Mouse (Mus musculus): ENCODE data around the gene Myo16. TPM values are rescaled to one million over a fixed set of nuclear protein-coding genes. Genes with fewer than 3 reads are reported as not detected.

Gene Myo16
- polyA plus RNA-seq, 2 experiments from 2014 or later: not detected

DNA sequence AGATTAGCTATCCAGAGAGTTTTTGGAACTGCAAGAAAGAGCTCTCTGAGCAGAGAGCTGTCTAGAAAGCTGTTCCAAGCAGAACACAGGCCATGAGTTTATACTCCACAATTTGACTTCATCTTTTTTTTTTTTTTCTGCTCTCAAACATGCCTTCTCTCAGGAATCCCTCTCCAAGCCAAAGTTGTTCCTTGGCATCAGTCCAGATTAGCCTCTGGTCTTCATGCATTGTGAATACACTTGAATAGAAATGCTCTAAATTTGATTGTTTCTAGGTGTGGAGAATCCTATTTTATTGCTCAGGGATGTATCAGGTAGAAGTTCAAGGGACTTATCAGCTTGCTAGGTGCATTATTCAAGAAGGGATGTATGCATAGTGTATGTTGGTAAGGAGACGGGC lies 151.0 kb downstream of the Myo16 start:
- ATAC-seq: no peak

DNA sequence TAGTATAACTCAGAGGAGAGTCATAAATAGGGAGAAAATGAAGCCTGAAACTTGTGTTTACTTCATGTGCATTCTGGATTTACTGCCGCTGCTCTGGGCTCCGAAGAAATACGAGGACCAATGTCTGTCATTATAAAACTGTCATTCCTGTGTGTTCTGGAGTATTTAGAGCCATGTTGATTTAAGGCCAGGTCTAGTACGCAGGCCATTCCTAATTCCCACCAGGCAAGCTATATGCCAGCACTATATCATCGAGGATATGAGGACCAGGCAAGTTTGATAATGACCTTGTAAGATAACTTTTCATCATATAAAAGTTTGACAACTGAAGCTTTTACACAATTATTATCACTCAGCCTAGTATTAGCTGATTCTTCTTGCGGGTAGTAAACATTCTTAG lies 153.6 kb downstream of the Myo16 start:
- ATAC-seq: no peak

DNA sequence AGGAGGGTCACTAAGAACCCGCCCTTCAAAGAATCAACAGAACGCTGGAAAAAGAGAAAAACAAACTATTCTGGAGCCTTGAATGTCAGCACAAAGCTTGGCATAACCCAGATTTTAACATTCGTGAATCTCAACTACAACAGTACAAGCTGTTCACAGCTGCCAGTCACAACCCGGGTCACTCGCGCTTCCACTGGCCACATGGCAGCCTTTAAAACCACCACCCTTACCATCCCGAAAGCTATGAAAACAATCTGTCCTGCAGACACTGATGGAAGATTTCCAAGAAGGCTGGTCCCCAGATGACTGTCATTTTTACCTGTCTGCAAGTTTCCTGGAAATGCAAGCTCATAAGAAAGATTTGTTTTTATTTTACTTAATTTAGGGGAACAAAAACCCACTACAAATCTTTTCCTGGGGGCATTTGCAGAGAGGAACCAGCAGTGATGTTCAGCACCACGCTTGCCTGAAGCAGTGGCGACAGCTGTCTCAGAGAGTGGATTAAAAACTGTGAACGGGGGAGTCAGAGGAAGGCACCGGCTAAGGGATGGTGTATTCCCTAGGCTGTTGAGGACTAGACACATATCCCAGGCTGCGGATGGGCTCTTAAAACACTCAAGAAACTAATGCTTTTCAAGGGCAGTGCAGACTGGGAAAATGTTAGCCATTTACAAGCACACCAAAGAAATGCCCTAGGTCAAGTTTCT lies 154.2 kb downstream of the Myo16 start:
- no peak for ATAC-seq

DNA sequence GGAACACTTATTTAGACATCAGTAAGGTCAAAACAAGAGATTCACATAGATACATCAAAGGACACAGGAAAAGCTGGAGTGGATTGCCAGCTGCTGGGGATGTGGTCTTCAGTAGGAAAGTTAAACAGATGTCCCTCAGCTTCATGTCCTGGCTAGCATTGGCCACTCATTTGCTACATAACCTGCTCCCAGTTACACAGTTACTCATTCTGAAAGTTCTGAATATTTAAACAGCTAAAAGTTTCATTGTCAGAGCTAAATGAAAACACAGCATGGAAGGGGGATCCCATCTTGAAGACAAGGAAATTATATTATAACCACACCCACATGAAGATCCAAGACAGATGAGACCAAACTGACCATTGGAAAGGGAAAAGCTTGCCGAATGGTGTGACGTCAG lies 156.8 kb downstream of the Myo16 start:
- no peak for ATAC-seq

DNA sequence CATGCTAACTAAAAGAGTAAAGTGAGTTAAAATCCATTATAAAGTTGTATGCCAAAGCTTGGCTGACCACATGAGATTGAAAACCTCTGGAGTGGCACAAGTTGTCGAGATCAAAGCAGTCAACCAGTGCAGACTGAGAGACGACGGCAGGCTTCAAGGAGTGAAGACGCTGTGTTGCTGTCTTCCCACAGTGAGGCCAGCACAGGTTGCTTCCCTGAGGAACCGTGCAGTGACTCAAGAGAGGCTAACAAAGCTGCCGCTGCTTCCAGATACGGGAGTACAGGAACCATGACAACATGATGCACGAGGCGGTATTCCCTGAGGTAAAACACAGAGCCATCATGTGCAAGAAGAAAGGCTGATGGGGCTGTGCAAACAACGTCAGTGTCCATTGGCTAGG lies 158.6 kb downstream of the Myo16 start:
- no peak for ATAC-seq

DNA sequence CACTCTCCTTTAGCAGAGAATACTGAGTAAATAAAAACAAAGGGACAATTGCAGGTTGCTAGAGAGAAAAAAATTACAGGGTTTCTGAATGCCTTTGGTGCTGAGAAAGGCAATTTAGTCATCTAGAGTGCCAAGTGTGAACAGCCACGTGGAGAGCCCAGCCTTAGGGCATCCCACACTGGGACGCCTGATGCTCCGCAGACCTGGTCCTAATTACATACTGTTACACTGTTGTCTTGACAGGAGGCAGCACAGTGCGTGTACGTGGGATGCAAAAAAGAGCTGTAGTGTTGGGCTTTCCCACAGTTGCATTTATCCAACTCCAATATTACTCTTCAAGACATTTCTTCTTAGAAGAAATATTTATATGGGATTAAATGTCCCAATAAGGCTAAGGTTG lies 162.5 kb downstream of the Myo16 start:
- no peak for ATAC-seq

DNA sequence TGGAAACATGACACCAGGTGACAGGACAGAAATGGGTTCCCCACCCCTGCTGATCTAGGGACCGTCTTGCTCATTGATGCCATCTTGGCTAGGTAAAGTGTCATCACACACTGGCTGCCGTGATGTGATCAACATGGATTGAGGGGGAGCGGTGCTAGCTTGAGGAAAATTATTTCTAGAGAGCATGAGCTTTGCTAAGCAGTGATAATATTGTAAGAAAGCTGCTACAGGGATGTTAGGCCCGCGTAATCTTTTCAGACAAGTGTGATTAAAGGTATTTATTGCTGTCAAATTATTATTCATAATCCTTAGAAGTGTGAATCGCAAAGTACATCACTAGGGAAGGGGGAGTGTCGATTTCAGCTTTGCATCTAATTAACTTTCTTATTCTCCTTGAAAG lies 164.4 kb downstream of the Myo16 start:
- no peak for ATAC-seq

DNA sequence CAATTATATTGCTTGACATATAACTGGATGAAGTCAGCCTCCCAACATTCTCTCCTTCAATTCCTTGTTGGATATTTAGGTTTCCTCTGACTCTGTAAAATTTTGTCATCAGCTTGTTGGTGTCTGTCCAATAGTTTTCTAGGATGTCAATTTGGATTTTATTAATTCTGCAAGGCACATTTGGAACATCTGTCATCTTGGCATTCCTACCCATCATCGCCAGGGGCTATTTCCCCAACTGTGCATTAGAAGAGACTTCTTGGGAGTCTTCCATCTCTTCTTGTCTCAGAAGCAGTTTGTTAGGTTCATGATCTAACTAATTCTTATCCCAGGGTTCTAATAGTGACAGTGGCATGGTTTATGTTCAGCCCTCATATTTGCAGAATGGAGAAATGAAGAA lies 196.7 kb downstream of the Myo16 start:
- no peak for ATAC-seq

DNA sequence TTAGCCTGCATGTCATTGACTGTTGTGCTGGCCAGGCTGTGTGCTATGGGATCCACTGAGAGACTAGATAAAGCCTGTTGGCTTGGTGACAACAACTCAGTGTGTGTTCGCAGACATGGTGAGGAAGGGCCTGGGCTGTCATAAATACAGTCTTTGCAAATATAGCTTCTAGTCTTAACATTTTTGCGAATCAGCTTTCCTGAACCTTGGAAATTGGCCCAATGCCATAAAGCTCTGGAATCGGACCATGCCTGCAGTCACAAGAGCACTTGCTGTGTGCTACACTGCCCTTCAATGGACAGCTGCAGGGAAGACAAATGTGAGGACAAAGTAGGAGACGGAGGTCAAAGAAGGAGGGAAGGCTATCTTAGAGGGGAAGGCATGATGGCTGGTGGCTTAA lies 205.0 kb downstream of the Myo16 start:
- ATAC-seq: no peak

DNA sequence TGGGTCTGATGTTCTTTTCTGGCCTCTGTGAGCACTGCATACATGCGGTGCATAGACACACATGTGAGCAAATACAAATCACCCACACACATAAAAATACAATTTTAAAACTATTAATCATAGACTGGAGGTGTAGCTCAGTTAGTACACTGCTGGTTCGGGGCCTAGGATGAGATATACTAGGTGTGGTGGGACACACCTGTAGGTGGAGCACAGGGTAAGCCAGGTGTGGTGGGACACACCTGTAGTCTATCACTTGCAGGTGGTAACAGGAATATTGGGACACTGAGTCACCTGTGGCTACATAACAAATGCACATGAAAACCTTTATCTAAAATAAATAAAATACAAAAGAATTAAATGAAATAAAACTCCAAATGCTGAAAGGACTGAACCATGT lies 209.2 kb downstream of the Myo16 start:
- ATAC-seq: no peak

DNA sequence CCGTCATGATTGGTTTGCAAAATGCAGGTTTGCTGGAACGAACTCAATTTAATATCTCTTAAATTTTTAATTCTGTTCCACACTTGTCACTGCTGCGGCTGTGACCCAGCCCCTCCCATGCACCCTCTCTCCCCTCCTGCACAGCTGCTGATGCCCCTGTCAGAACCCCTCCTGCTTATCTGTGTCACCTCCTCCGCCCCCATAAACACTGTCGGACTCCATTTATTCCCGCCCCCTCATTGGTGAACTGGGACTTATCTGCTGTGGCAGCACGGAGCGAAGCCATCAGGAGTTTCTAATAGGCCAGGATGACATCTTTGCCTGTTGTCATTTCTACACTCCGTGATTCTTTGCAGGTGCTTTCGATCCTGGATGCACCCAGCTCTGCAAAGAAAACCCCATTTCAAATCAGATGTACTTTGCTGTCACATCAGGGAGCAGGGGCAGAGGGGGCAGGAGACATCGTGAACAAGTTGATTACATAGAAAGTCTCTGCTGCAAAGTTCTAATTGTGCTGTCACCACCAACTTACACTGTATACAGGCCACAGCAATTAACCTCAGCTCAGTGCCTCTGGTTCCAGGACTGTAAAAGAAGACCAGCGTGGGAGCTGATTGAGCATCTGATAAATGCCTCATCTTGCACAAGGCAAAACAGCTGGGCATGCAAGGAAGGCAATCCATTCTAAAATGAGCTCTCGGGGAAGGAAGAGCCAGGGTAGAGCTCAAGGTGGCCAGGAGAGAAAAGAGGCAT lies 210.1 kb downstream of the Myo16 start:
- ATAC-seq: no peak

DNA sequence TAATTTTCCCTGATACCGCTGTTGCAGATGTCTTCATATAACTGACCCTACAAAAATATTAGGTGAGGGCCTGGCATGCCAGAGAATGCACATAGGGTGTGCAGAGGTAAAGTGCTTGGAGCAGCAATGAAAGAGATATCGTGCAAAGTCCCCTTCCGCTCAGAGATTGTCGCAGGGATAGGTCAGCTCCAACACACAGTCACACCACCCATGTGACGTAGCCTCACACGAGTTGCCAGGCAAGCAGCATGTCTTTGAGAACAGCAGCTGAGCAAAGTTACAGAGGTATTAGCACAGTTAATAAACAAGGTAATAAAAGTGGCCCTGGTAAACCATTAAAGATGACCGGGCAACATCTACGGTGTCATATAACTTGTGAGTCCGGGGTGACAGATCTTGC lies 212.4 kb downstream of the Myo16 start:
- no peak for ATAC-seq

DNA sequence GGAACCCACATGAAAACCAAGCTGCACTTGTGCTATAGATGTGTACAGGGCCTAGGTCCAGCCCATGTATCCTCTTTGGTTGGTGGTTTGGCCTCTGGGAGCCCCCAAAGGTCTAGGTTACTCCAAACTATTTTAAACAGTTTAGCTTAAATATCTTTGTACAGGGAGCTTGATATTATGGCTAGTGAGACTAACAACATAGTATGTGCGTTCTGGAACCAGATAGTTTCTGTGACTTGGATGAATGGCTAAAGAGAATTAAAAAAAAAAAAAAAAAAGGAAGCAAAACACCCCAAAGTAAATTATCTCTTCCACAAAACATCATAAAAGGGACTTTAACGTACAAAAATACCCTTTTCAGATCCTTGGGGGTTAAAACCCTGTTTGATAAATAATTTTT lies 218.9 kb downstream of the Myo16 start:
- no peak for ATAC-seq

DNA sequence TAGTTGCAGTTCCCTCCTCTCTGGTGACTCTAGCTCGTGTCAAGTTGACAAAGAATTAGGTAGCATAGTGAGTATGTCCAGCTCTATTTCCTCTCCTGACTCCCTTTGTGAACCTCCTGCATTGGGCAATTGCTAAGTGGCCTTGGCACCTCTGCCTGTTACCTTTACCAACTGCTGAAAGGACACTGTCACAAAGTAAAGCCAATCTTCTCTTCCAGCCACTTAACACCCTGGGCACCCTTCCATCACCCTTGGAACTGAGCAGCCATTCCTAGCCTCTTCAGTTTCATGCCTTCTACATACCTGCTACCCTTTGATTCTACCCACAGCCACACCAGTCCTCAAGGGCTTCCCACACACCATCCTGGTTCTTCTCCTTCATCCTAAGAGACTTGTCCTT lies 233.4 kb downstream of the Myo16 start:
- no peak for ATAC-seq

DNA sequence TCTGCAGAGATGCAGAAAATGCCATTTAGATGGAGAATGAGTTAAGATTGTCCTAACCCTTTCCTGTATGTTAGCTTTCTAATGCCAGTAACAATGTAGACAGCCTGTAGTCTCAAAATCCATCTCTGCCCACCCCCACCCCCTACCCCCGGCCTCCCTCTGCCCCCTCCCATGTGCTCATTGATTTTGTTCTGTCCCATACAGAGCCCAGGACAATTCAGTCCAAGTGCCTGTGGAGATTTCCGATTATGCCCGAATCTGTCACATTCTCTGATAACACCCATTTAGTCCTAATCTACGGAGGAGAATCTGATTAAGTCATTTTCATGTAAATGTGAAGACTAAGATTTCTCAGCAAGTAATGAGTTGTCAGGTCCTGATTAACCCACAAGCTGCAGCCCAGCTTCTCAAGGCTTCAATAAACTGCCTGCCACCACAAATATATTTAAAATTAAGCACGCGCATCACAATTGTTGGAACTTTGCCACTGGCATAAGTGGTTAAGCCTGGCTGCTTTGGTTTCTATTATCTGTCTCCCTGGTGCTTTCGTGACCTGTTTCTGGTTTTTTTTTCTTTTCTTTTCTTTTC lies 237.5 kb downstream of the Myo16 start:
- no peak for ATAC-seq

DNA sequence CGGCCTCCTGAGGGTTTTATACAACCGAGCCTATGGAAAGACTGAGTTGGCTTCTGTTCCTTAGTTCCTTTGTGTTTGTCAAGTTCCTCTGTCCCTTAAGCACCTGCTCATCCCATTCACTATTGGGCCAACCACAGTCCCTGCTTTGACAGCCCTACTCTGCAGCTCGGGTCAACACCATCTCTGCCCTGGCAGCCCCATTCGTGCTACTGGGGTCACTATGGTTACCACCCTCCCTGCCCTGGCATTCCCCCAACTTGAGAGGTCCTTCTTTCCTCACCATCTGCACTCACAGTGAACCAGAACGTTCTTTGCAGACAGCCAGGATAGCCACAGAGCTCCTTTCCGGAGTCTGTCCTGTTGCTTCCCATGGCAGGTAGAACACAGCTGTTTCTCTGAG lies 238.2 kb downstream of the Myo16 start:
- ATAC-seq: no peak

DNA sequence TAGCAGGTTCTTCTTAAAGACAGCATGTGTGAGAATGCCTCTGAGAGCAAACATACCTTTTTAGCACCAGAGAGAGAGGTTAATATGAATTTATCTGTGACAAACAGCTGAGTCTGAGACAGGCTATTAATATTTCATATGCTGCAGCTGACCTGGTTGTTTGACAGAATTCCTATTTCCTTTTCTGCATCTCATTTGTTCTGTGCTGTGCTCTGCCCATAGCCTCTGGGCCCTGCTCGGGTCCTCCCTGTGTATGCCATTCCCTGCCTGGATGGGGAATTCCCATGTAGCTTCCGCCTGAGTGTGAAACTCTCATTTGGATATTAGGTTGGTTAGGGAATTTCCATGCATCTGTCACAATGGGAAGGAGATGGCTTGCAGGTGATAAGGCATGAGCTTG lies 240.8 kb downstream of the Myo16 start:
- ATAC-seq: no peak

DNA sequence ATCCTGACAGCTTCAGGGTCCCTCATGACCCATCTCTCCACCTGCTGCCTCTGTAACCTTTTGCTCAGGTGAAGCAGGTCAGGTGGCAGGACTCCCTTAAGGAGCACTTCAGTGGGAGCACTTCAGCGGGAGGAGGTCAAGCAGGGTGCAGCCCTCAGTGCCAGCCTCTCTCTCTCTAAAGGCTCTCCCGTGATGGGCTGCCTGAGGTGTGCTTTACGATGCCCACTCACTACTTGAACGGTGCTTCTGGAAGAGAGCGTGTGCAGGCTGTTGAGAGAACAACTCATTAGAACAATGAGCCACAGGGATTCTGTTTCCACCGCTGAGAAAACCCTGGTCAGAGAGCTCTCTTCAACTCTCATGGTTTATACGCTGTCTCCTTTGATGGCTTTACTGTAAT lies 241.4 kb downstream of the Myo16 start:
- no peak for ATAC-seq

DNA sequence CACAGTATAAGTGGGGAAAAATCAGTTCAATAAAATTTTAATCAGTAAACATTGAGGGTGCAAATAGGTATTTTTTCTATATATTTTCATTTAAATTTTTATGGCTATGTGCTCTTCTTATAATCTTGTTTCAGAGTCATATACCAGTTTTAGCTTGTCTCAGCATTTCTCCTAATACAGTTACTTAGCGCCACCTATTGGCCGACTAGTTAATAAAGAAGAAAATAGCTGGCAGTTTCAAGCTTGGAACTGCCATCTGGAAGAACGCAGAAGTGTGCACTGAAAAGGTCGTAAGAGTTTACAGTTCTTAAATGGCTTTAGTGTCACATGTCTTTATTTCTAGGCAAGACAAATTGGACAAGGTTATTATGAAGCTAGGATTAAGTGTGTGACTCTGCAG lies 248.9 kb downstream of the Myo16 start:
- no peak for ATAC-seq

DNA sequence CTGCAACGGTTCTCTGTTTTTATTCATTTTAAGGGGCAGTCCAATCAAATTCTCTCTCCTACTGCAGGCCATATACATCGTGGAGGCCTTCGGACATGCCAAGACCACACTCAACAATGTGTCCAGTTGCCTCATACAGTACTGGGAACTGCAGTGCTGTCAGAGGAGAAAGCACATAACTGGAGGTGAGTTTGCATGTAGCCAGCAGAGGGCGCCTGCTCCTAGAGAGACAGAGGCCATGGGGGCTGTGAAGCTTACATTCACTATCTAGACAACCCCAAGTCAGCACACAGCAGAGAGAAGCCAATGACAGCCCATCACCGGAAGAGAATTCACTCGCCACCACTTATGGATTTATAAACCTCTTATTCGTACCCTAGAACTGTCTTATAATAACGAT lies 251.8 kb downstream of the Myo16 start:
- no peak for ATAC-seq

DNA sequence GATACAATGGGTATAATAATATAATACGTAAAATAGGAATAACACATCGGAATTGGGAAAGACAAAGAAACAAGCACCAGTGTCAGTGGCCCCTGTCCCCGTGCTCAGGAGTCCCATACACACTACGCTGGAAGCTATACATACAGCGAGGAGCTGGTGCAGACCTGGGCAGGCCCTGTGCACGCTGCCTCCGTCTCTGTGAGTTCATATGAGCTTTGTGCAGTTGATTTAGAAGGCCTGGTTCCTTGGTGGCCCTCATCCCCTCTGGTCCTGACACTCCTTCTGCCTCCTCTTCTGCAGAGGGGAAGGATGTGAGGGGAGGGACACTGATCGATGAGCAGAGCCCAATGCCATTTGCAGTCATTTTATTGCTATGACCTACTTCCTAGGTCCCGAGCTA lies 255.3 kb downstream of the Myo16 start:
- ATAC-seq: no peak

DNA sequence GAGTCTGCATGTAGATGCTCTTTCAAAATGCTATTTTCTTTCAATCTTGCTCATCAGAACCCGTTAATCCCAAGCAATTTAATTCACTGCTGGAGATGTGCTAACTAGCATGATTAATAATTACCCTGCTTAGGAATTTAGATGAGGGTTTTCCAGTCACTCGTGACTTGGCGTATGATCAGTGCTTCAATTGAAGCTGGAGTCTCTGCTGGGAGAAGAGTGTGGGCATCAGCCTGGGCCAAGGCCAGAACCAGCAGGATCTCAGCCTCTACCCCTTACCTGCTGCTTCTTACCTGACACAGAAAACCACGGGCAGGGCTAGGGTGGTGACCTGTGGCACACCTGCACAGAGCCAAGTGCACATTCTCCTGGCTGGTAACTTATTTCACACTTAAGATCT lies 257.8 kb downstream of the Myo16 start:
- ATAC-seq: no peak

DNA sequence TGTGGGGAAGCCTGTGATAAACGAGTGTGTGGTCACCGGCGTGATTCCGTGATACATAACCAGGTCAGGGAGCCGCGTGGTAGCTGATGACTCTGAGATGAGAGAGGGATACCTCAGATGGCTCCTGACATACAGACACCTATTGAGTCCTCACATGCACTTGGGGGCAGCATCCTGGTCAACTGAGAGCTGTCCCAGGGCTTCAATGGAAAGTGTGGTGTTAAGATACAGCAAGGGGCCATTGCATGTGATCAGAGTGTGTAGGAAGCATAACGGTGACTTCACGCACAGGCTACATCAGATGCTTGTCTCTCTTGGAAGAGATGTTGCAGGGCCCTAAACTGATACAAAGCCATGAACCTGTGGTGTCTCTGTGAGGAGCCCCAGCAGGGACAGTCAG lies 260.2 kb downstream of the Myo16 start:
- no peak for ATAC-seq

DNA sequence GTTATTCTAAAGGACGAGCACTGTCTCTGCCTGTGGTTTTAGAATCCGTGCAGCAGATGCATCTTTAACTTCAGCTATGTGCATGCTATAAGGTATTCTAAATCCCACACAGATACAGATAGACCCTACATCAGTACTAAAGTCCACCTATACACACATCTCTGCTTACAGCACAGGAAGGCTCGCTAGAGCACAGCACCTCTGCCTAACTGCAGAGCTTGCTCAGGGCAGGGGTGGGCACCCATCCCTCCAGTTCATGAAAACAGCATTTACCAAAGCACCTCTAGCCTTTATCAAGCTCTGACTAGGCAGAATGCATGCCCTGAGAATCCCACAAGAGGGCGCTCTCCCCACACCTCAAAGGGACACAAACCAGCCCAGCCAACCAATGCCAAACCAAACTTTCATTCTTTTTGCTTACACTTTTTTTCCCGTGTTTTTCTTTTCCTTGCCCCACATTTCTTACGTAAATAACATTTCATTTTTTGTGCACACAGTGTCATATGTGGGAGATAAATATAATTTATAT lies 261.0 kb downstream of the Myo16 start:
- ATAC-seq: no peak
